Mouse (Mus musculus): Measurements from ENCODE around the gene Tex9. TPM values are rescaled to one million over a fixed set of nuclear protein-coding genes. Genes with fewer than 3 reads are reported as not detected.

Tex9 gene
- polyA plus RNA-seq, 1 experiment = not detected

DNA sequence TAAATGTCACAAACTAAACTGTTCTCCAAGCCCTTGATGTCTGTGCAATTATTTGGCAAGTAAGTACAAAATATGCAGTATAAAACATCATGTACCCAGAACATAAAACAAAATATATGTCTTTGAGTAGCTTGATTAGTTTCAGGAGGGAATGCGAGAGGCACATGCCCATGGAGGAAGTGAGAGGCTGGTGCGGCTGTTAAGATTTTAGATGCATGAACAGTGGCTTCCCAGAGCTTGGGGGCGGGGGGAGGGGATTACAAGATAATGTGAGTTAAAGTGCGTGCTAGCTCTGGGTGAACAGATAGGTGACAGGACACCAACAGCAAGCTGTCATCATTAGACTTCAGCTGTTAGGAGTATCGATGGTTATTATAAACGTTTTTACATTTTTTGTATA lies 40.9 kb downstream of the Tex9 start:
- H3K4me3 ChIP-seq (ENCODE audit: insufficient read depth, low read depth, low read length) = no peak overlapping the region
- peaks cover 6% of the 10 kb centered on the region; the same call in 1 of the 2 replicates for H3K4me1 ChIP-seq (ENCODE audit: control insufficient read depth, insufficient read depth, low read length)
- no peak overlapping the region for H3K27ac ChIP-seq (ENCODE audit: insufficient read depth, low read depth, low read length)
- TF ChIP-seq POLR2A (IDR thresholded peaks at IDR 0.05; ENCODE audit: insufficient read depth, low read depth, low read length) (no peak), CTCF (IDR thresholded peaks at IDR 0.05; ENCODE audit: insufficient read depth, low read depth, low read length) (no peak)
- WGBS = 83% methylated on average over 6 of the region's 6 CpGs

- TF ChIP-seq POLR2A (IDR thresholded peaks at IDR 0.05; ENCODE audit: insufficient read depth, low read depth, low read length) (no peak), CTCF (IDR thresholded peaks at IDR 0.05; ENCODE audit: insufficient read depth, low read depth, low read length) (no peak)
- 49% methylated on average over 1 of the region's 1 CpGs for WGBS
- no peak overlapping the region for H3K4me3 ChIP-seq (ENCODE audit: insufficient read depth, low read depth, low read length)
- H3K27ac ChIP-seq (ENCODE audit: insufficient read depth, low read depth, low read length) = no peak overlapping the region
- peaks cover 6% of the 10 kb centered on the region; the same call in 1 of the 2 replicates for H3K4me1 ChIP-seq (ENCODE audit: control insufficient read depth, insufficient read depth, low read length)
These were observed 41.6 kb downstream of the Tex9 start for GRCm38 (mm10) chr9:72450363-72450762.

- Histone ChIP-seq H3K4me3 (ENCODE audit: insufficient read depth, low read depth, low read length) (peak overlapping the region; percentile 41), H3K4me1 (ENCODE audit: control insufficient read depth, insufficient read depth, low read length) (peaks cover 6% of the 10 kb centered on the region; the same call in 1 of the 2 replicates), H3K27ac (ENCODE audit: insufficient read depth, low read depth, low read length) (peak overlapping the region; percentile 80)
- 49% methylated on average over 2 of the region's 2 CpGs for WGBS
- no peak for TF ChIP-seq CTCF (IDR thresholded peaks at IDR 0.05; ENCODE audit: insufficient read depth, low read depth, low read length)
- no peak for TF ChIP-seq POLR2A (IDR thresholded peaks at IDR 0.05; ENCODE audit: insufficient read depth, low read depth, low read length)
These were observed 42.2 kb downstream of the Tex9 start for GRCm38 (mm10) chr9:72449841-72450240.

DNA sequence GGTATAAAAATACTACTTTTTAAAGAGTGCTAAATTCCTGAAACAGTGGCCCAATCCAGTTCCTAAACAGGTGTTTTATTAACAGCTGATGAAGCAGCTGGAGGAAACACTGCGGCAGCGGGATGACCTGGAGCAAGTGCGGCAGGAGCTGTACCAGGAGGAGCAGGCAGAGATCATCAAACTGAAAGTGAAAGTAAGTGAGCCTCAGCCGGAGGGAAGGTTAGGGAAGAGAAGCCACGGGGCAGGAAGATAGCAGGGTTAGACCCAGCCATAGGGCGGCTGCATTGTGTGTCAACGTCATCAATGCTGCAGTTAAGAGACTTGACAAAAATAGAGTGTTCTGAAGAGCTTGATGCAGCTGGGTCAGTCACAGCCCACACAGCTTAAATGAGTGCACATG lies 42.6 kb downstream of the Tex9 start:
- peak overlapping the region; percentile 41 for H3K4me3 ChIP-seq (ENCODE audit: insufficient read depth, low read depth, low read length)
- WGBS = 59% methylated on average over 7 of the region's 7 CpGs

GRCm38 (mm10) chr9:72448026-72448425 lies 44.0 kb downstream of the Tex9 start:
- Histone ChIP-seq H3K27ac (ENCODE audit: insufficient read depth, low read depth, low read length) (no peak overlapping the region), H3K4me3 (ENCODE audit: insufficient read depth, low read depth, low read length) (no peak overlapping the region), H3K4me1 (ENCODE audit: control insufficient read depth, insufficient read depth, low read length) (peaks cover 6% of the 10 kb centered on the region; the same call in 1 of the 2 replicates)
- 34% methylated on average over 8 of the region's 8 CpGs for WGBS
- TF ChIP-seq POLR2A (IDR thresholded peaks at IDR 0.05; ENCODE audit: insufficient read depth, low read depth, low read length) = no peak
- TF ChIP-seq CTCF (IDR thresholded peaks at IDR 0.05; ENCODE audit: insufficient read depth, low read depth, low read length) = no peak

More for the DNA sequence above, 42.6 kb downstream of the Tex9 start:
- TF ChIP-seq POLR2A (IDR thresholded peaks at IDR 0.05; ENCODE audit: insufficient read depth, low read depth, low read length) (no peak), CTCF (IDR thresholded peaks at IDR 0.05; ENCODE audit: insufficient read depth, low read depth, low read length) (no peak)
- H3K4me1 ChIP-seq (ENCODE audit: control insufficient read depth, insufficient read depth, low read length) = peaks cover 6% of the 10 kb centered on the region; the same call in 1 of the 2 replicates
- peak overlapping the region; percentile 80 for H3K27ac ChIP-seq (ENCODE audit: insufficient read depth, low read depth, low read length)

GRCm38 (mm10) chr9:72441927-72442715 lies 49.9 kb downstream of the Tex9 start:
- no peaks in the 10 kb centered on the region; the same call in 1 of the 2 replicates for H3K4me1 ChIP-seq (ENCODE audit: control insufficient read depth, insufficient read depth, low read length)
- 93% methylated on average over 10 of the region's 10 CpGs for WGBS
- no peak overlapping the region for H3K4me3 ChIP-seq (ENCODE audit: insufficient read depth, low read depth, low read length)
- TF ChIP-seq CTCF (IDR thresholded peaks at IDR 0.05; ENCODE audit: insufficient read depth, low read depth, low read length) (no peak), POLR2A (IDR thresholded peaks at IDR 0.05; ENCODE audit: insufficient read depth, low read depth, low read length) (no peak)
- no peak overlapping the region for H3K27ac ChIP-seq (ENCODE audit: insufficient read depth, low read depth, low read length)

GRCm38 (mm10) chr9:72440948-72441926 lies 50.8 kb downstream of the Tex9 start:
- WGBS = 86% methylated on average over 8 of the region's 8 CpGs
- no peak overlapping the region for H3K27ac ChIP-seq (ENCODE audit: insufficient read depth, low read depth, low read length)

GRCm38 (mm10) chr9:72440358-72440757 lies 51.7 kb downstream of the Tex9 start:
- TF ChIP-seq POLR2A (IDR thresholded peaks at IDR 0.05; ENCODE audit: insufficient read depth, low read depth, low read length) (no peak), CTCF (IDR thresholded peaks at IDR 0.05; ENCODE audit: insufficient read depth, low read depth, low read length) (no peak)
- Histone ChIP-seq H3K4me1 (ENCODE audit: control insufficient read depth, insufficient read depth, low read length) (no peaks in the 10 kb centered on the region; the same call in 1 of the 2 replicates), H3K4me3 (ENCODE audit: insufficient read depth, low read depth, low read length) (no peak overlapping the region), H3K27ac (ENCODE audit: insufficient read depth, low read depth, low read length) (no peak overlapping the region)
- 97% methylated on average over 4 of the region's 4 CpGs for WGBS

More at GRCm38 (mm10) chr9:72440948-72441926, 50.8 kb downstream of the Tex9 start:
- Histone ChIP-seq H3K4me1 (ENCODE audit: control insufficient read depth, insufficient read depth, low read length) (no peaks in the 10 kb centered on the region; the same call in 1 of the 2 replicates), H3K4me3 (ENCODE audit: insufficient read depth, low read depth, low read length) (no peak overlapping the region)
- TF ChIP-seq CTCF (IDR thresholded peaks at IDR 0.05; ENCODE audit: insufficient read depth, low read depth, low read length) (no peak), POLR2A (IDR thresholded peaks at IDR 0.05; ENCODE audit: insufficient read depth, low read depth, low read length) (no peak)
